Mouse (Mus musculus): ENCODE data around the gene Spred1. TPM values are rescaled to one million over a fixed set of nuclear protein-coding genes. Genes with fewer than 3 reads are reported as not detected.

The Spred1 gene
- total RNA-seq (2021), result 100 to 1,000 TPM in 1 of 2 experiments, 10 to 100 TPM in 1; 97.2 to 101 TPM
- long read RNA-seq, experiment 1, full-length matches to known transcripts, result 61 of 91 reads
- long read RNA-seq, experiment 1, partial matches to known transcripts, result 8 of 91 reads
- long read RNA-seq, experiment 1, other reads (novel, unspliced or antisense), result 22 of 91 reads
- long read RNA-seq, experiment 2, full-length matches to known transcripts, result 14 of 22 reads
- long read RNA-seq, experiment 2, partial matches to known transcripts, result 1 of 22 reads
- long read RNA-seq, experiment 2, other reads (novel, unspliced or antisense), result 7 of 22 reads

GRCm38 (mm10) chr2:117121212-117121983 is at the start of gene Spred1:
Gene Spred1 (plus strand): TSS chr2:117121374.
- DNase-seq, result peak; percentile 43 to 45

- DNase-seq, result no peak
These were observed 49.6 kb upstream of the Spred1 start for GRCm38 (mm10) chr2:117071596-117071995.

GRCm38 (mm10) chr2:117078711-117079110 is 42.5 kb upstream of the Spred1 start:
- DNase-seq, result no peak

GRCm38 (mm10) chr2:117079621-117080020 is 41.6 kb upstream of the Spred1 start:
- peak; percentile 64 to 67 for DNase-seq

- no peak for DNase-seq
These were observed 35.0 kb upstream of the Spred1 start for GRCm38 (mm10) chr2:117086002-117086765.

- DNase-seq, result no peak
These were observed 34.3 kb upstream of the Spred1 start for GRCm38 (mm10) chr2:117086766-117087457.

GRCm38 (mm10) chr2:117087458-117087820 is 33.7 kb upstream of the Spred1 start:
- no peak for DNase-seq

GRCm38 (mm10) chr2:117089482-117089881 is 31.7 kb upstream of the Spred1 start:
- DNase-seq, result no peak

- DNase-seq, result no peak
These were observed 31.1 kb upstream of the Spred1 start for GRCm38 (mm10) chr2:117090061-117090460.

GRCm38 (mm10) chr2:117092946-117093401 is 28.2 kb upstream of the Spred1 start:
- no peak for DNase-seq

GRCm38 (mm10) chr2:117095491-117095890 is 25.7 kb upstream of the Spred1 start:
- peak; percentile 60 to 64 for DNase-seq

GRCm38 (mm10) chr2:117097305-117097704 is 23.9 kb upstream of the Spred1 start:
- no peak for DNase-seq

- no peak for DNase-seq
These were observed 21.9 kb upstream of the Spred1 start for GRCm38 (mm10) chr2:117099316-117099715.

GRCm38 (mm10) chr2:117103461-117103860 is 17.7 kb upstream of the Spred1 start:
- no peak for DNase-seq

- DNase-seq, result no peak
These were observed 15.8 kb upstream of the Spred1 start for GRCm38 (mm10) chr2:117105407-117105806.

- no peak for DNase-seq
These were observed 13.1 kb upstream of the Spred1 start for GRCm38 (mm10) chr2:117108059-117108458.

- peak; percentile 41 to 42 for DNase-seq
These were observed 11.9 kb upstream of the Spred1 start for GRCm38 (mm10) chr2:117109296-117109695.

GRCm38 (mm10) chr2:117110355-117110866 is 10.8 kb upstream of the Spred1 start:
- DNase-seq, result no peak

- DNase-seq, result no peak
These were observed 7.9 kb upstream of the Spred1 start for GRCm38 (mm10) chr2:117113262-117113661.

GRCm38 (mm10) chr2:117113762-117114161 is 7.4 kb upstream of the Spred1 start:
- no peak for DNase-seq

- DNase-seq, result no peak
These were observed 2.7 kb upstream of the Spred1 start for GRCm38 (mm10) chr2:117118516-117118915.

Data from adrenal gland, postnatal 36 days (tissue).